Mouse (Mus musculus): ENCODE results near the gene Trit1.
"Not testable (repeated sequence)": the region's sequence is repeated elsewhere in the genome, so short reads cannot be mapped to it uniquely, and the experiment has no call there.

Gene Trit1

DNA sequence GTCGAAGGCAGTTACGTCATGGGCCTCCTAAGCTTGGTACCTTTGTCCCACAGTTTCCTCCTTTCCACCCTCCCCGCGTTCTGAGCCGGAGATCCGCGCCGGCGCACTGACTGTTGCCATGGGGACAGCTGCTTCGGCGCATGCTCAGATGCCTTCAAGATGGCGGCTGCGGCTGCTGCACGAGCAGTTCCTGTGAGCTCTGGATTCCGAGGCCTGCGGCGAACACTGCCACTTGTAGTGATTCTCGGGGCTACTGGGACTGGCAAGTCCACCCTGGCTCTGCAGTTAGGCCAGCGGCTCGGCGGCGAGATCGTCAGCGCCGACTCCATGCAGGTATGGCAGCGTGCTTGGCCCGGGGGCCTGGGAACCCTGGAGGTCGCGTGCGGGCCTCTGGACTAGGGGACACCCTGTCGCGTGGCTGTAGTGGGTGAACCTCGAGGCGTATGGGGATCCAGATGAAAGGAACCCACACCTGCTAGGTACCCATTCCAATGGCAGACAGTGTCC lies at the start of gene Trit1:
Gene Trit1 (plus strand): TSS at position 147 of the 507 bp plus-strand sequence.
- peak; percentile 88 to 91 for DNase-seq (ENCODE audit: low spot score in 2 of 2)

DNA sequence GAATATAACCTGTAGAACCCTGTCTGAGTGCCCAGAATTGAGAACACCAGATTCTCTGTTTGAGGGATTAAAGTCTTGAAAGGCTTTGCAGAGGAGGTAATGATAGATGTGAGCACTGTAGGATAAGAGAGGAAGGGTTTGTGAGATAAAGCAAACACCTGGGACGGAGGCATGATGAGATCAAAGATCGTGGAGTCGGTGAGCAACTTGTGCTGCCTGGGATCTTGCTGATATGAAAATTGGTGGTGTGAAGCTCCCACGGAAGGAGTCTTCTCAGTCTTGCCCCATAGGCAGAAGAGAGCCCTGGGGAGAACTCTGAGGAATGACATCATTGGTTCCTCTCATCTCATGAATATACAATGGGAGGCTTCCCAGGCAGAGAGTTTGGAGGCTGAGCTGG lies 48.3 kb upstream of the Trit1 start:
- no peak for DNase-seq (ENCODE audit: low spot score in 2 of 2)

DNA sequence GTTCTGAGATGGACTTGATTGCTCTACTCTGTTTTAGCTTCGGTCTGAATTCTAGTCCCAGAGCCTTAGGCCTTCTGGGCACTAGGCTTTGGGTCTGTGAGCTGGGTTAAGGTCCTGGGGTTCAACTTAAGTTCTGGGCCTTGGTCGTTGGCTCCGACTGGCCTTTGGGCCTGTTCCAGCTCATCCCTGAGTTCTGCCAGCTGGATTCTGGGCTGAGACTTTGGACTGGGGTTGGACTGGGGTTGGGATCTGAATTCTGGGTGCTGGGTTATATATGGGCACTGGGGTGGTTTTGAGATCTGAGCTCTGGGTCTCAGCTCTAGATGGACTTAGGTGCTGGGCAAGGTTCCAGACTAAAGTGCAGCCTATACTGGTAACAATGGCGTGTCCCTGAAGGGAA lies 45.2 kb upstream of the Trit1 start:
- no peak for DNase-seq (ENCODE audit: low spot score in 2 of 2)

DNA sequence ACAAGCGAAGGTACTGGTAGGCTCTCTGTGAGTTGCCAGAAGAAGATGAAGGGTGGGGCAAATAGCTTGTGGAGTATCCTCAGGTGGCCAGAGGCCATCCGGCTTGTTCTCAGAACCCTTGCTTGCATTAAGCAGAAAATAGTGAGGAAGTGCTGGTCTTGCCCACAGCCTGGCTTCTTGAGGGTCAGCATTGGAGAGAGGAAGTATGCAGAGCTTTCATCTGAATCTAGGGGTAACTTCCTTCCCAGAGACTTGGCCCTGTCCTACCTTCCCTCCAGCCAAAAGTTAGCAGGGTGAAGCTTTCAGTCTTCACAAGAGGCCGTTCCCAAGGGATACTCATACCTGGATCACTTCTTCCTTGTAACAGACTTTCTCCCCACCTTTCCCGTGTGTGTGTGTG lies 44.8 kb upstream of the Trit1 start:
- DNase-seq (ENCODE audit: low spot score in 2 of 2), result no peak

DNA sequence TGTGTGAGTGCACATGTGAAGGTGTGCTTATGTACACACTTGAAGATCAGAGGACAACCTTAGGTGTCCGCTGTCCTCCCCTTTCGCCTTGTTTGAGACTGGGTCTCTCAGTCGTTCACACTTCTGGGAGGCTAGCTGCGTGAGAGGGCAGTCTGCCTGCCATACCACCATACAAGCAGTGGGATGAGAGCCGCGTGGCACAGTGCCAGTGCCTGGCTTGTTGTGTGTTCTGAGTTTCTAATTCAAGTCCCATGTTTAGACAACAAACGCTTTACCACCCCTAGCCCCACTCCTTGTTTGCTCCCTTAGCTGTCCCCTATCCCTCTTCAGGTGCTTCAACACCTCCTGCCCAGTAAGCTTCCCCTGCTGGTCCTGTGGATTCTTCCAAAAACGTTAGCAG lies 44.3 kb upstream of the Trit1 start:
- DNase-seq (ENCODE audit: low spot score in 2 of 2), result no peak

DNA sequence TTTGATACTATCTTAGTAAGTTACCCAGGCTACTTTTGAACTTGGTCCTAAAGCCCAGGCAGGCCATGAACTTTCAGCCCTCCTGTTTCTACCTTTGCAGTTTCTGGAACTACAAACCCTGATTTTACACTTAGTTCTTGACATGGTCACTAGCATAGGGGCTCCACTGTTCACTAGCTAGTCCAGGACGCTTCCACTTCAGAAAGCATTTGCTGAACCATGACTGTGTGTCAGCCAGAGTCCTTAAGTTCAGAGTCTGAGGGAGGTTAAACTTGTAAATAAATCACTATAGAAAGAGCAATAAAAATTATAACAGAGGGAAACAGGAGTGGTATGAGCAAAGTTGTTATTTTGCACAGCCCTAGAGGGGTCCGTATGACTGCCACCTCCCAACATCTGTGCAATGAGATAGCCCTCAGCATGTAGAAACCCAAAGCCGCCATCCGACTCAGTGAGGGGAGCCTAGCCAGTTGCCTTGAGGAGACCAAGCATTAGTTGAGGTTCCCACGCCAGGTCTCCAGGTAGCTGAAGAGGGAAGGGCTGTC lies 41.3 kb upstream of the Trit1 start:
- no peak for DNase-seq (ENCODE audit: low spot score in 2 of 2)

DNA sequence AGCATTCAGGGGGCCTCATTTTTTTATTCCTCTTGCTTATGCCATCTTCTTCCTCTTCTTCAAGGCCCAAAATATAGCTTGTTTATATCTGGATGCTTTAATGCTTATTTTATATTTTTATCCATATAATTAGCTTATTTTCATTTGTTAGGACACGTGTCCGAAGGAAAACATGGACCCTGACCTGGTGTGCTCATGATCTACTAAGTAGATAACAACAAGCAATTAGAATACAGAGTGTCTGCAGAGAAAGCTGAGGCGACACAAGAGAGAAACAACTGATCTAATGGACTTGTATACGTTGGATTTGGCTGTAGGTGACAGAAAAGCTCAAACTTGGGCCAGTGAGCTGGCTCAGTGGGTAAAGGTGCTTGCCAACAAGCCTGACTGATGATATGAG lies 39.5 kb upstream of the Trit1 start:
- no peak for DNase-seq (ENCODE audit: low spot score in 2 of 2)

DNA sequence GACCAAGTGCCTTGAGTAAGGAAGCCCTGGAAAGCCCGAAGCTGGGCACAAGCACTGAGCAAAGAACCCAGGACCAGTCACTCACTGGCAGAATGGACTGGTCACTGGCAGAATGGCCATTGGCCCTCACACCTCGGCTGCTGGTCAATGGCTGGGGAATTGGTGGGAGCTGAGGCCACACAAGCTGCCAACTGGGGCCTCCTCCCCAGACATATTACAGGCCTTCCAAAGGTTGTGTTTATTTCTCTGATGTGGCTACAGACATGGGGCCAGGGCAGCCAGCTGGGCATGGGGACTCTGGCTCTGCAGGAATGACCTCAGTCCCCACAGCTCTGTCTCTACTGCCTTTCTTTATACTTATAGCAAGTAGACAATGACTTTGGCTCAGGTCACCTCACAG lies 37.5 kb upstream of the Trit1 start:
- DNase-seq (ENCODE audit: low spot score in 2 of 2), result no peak

DNA sequence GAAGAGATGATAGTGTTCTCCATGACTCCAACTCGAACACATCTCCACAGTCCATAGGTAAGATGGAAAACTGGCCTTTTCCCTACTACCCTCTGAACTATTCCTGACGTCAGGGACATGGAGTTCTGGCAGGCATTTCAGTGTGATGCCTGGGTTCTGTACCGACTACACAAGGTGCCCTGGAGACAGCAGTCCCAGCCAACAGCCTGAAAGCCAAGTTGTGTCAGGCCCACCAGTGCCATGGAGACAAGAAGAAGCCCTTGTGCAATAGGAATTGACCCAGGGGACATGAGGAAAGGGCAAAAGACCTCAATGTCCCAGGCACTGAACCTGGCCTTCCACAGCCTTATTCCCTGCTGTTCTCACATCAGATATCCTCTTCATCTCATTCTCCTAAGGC lies 36.6 kb upstream of the Trit1 start:
- DNase-seq (ENCODE audit: low spot score in 2 of 2), result no peak

DNA sequence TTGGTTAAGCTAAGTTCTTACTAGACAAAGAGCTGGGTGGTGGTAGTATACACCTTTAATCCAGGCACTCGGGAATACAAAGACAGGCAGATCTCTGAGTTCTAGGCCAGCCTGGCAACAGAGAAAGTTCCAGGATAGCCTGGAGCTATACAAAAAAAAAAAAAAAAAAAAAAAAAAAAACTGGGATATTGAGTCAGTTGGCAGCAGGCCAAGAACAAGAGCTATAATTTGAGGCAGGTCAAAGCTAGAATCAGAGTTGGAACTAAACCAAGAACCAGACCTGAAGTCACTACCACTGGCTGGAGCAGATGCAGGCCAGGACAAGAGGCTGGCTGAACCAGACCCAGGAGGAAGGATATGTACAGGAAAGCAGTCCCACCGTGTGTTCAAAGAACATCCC lies 35.7 kb upstream of the Trit1 start:
- no peak for DNase-seq (ENCODE audit: low spot score in 2 of 2)

DNA sequence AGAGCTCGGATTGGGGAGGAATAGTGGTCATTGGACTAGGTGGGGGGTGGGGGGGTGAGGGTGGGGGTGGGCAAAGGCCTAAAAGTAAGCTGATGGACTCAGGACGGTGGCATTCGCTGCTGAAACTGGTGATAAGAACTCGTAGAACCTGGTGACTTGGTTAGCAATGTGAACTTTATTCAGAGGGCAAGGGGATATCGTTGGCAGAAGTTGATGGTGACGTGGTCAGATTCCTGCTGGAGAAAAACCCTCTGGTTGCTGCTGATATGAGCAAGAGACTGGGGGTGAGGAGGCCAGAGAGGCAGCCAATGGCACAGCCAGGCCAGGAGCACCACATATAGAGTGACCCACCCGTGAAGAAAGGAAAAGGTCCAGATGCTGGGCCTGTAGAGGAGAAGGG lies 35.2 kb upstream of the Trit1 start:
- no peak for DNase-seq (ENCODE audit: low spot score in 2 of 2)

DNA sequence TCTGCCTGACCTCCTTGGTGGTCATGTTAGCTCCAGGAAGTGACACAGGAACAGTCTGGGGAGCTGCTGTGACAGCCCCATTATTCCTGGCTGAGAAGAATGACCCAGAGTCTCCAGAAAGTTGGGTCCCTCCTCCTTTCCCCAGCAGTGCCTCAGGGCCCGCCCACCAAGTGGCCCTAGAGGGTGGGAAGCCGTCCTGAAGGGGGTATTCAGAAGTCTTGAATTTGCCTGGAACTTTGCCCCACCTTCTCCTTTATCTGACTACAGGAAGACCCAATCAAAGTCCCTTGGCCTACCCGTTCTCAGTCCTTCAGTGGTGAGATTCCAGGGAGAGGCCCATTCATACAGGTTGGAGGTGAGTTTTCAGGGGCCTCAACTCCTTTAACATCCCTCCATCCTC lies 34.5 kb upstream of the Trit1 start:
- DNase-seq (ENCODE audit: low spot score in 2 of 2), result no peak

DNA sequence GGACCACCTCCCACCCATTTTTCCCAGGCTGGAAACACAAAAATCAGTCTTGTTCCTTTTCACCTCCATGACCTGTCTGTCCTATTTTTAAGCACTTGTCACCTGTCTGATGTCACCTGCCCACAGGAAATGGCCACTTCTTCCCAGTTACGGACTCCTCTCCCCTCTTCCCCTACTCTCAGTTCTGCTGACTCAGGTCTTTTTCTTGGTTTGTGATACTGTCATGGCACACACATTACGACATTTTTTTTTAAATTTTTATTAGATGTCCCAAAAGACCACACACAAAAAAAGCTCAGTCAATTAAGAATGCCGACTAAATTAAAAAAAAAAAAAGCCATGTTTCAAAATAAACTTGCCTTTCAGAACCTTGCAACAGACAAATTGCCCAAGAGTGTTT lies 33.9 kb upstream of the Trit1 start:
- DNase-seq (ENCODE audit: low spot score in 2 of 2), result no peak

DNA sequence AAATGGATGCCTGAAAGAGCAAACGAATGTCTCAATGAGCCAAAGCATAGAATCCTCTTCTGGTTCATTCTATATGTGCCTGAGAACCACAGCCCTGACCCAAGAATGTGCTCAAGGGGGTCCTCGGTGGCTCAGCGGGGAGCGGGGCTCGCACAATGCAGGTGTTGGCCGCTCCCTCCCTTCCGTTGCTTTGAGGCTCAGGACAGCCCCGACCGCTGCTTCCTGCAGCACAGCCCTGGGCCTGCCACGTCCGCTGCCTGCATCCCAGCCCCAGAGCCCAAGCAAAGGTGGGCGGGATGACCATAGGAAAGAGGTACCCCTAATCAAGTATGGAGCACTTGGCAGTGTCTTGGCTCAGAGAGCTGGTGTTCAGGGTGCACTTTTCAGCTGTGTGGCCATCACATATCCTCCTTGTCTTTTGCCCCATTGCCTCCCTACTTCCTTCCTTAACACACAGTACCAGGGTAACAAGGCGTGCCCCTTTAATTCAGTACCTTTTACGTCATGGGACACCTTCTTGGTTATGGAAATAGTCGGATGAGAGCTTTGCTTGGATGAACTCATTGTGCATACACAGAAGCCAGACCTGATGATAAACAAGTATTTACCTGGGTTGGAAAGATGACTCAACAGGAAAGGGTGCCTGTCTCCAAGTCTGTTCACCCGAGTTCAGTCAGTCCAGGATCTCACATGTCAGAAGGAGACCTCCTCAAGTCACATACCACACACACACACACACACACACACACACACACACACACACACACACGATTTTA lies 32.7 kb upstream of the Trit1 start:
- DNase-seq (ENCODE audit: low spot score in 2 of 2), result no peak

DNA sequence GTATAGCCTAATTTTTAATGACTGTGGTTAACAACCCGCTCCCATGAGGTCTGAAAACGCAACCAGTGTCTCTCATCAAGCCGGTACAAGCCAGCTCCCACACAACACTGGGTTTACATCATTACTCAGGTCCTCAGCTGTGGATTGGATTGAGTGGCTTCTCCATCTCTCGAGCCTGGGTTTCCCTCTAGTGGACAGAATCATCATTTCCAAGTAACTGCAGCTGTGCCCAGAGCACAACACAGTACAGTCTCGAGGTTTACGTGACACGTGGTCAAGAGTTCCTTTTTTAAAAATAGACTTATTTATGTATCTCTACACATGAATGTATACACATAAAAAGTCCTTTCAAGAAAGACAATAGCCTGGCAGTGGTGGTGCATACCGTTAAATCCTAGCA lies 31.3 kb upstream of the Trit1 start:
- peak in 1 of 2 experiments; percentile 33 for DNase-seq (ENCODE audit: low spot score in 2 of 2)

DNA sequence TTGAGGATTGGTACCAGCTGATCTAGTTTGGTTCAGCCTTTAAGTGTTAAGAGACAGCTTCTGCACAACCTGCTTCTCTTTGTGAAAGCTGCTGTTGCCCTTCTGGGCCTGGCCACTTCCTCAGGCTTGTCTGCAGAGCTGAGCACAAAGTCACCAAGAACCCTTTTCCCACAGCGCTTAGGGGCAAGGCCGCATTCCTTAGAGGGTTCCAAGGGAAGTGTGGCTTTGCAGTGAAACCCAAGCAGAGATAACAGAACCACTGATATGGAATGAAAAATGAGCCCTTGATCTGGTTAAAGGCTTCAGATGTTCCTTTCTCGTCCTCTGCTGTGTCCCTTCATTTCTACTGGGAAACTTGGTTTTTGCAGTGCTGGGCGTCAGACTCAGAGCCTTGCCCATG lies 29.0 kb upstream of the Trit1 start:
- DNase-seq (ENCODE audit: low spot score in 2 of 2), result no peak

DNA sequence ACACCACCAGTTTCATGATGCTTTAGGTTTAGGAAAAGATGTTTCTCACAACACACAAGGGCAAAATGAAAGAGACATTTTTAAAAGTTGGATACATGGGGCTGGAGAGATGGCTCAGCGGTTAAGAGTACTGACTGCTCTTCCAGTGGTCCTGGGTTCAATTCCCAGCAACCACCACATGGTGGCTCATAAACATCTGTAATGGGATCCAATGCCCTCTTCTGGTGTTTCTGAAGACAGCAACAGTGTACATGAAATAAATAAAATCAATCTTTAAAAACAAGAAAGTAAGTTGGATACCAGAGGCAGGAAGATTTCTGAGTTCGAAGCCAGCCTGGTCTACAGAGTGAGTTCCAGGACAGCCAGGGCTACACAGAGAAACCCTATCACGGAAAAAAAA lies 28.4 kb upstream of the Trit1 start:
- not testable (repeated sequence) for DNase-seq (ENCODE audit: low spot score in 2 of 2)

DNA sequence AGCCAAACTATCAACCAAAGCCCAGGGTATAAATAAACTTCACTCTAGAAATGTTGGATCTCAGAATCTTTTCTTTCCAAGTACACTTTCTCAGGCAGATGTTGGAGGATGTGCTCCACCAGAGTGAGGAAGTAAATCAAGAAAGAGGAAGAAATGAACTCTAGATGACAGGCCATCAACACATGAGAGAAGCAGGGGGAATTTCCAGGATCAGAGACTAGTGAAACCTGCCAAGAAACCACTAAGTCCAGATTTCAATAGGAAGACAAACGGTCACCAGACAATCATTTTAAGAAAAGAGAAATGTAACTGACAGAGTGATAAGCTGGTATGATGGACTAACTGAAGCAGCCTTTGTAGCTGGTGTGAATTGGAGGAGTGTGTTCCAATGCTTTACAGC lies 25.2 kb upstream of the Trit1 start:
- DNase-seq (ENCODE audit: low spot score in 2 of 2), result no peak

DNA sequence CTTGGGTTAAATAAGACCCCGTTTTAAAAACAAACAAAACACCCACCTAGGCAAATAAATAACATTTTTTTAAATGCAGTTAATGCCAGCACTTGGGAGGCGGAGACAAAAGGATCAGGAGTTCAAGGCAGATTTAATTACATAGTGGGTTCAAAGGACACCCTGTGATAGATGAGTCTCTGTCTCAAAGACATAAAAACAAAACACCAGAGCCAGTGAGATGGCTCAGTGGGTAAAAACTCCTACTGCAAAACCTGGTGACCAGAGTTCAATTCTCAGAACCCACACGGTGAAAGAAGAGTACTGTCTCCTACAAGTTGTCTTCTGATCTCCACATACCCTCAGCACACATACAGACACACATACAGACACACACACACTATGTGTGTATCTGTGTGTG lies 24.1 kb upstream of the Trit1 start:
- DNase-seq (ENCODE audit: low spot score in 2 of 2), result no peak

DNA sequence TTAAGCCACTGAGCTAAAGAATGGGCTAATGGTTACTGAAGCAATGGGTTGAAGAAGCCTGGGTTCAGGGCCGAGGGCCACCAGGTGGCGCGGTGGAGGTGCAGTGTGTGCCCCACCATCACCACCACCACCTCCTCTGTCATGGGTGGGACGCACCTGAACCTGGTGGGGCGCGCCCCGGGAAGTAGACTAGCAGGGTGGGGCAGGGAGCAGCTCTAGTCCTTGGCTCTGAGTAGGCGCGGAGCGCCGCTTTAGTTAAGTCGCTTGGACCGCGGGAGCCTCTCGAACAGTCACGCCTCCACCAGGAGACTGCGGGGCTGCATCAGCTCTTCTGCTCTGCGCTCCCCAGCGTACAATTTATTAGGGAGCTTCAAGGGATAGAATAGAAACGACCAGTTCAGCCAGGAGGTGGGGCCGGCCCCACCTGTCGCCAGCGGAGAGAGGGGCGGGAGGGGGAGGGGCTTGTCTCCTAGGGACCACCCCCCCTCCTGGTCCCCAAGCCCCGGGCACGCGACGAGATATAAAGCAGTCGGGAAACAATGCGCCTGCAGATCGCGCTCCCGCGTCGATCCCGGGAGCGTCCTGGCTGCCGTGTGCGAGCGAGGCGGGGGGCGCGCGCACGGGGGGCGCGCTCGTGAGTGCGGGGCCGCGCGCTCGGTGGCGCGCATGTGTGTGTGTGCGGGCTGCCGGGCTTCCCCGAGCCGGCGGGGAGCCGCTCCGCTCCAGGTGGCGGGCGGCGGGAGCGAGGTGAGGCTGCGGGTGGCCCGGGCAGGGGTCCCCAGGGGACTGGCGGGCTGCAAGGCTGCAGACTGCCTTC lies 20.8 kb upstream of the Trit1 start, which contains the start of gene Mycl:
Gene Mycl (plus strand): TSS at position 249 of the 817 bp plus-strand sequence.
- peak; percentile 64 to 80 for DNase-seq (ENCODE audit: low spot score in 2 of 2)

DNA sequence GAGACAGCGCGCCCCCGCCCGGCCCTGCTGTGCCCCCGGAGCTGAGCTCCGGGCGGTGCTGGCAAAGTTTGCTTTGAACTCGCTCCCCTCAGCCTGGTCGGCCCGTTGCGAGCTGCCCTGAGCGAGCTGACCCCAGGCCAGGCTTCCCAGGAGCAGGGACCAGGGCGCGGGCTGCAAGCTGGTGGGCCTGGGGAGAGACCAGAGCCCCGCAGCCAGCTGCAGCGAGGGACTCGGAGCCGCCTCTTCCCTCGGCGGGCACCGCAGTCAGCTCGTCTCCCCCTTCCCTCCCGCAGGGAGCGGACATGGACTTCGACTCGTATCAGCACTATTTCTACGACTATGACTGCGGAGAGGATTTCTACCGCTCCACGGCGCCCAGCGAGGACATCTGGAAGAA lies 20.2 kb upstream of the Trit1 start:
- DNase-seq (ENCODE audit: low spot score in 2 of 2), result peak; percentile 14 to 34

DNA sequence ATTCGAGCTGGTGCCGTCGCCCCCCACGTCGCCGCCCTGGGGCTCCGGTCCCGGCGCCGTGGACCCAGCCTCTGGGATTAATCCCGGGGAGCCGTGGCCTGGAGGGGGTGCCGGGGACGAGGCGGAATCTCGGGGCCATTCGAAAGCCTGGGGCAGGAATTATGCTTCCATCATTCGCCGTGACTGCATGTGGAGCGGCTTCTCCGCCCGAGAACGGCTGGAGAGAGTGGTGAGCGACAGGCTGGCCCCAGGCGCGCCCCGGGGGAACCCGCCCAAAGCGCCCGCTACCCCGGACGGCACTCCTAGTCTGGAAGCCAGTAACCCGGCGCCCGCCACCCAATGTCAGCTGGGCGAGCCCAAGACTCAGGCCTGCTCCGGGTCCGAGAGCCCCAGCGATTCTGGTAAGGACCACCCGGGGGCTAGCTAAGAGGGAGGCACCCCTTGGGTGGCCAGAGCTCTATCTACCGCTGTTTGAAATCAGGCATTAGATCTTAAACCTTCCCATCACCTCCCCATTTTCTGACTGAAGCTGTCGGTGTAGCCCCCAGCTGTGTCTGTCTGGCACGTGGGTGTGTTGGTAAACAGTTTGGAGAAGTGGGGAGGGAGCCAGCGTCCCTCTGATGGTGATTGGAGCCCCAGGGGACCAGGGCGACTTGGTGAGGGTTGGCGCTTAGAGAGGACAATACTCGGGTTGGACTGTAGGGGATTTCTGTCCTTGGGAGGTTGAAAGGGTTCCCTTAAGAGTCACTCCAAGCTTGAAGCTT lies 19.6 kb upstream of the Trit1 start:
- DNase-seq (ENCODE audit: low spot score in 2 of 2), result peak in 1 of 2 experiments; percentile 9

Data from spleen, postnatal 14 days (tissue).